Comparison of ENCODE assay signal across 10 mouse cellular contexts in genomic region chr14:32861149-32861581, GRCm38 (mm10). TPM values are rescaled to one million over a fixed set of nuclear protein-coding genes. Genes with fewer than 3 reads are reported as not detected.
DNase-seq lines count a peak whose midpoint lies in the region; ATAC-seq and TF ChIP-seq lines count a peak whose summit lies in the region.
"Had no signal": no experiment of that assay in that cellular context is flagged by ENCODE, and none has a peak within 500 bp of the region (broad histone marks: within the 10 kb centered on the region; RNA-seq: fewer than 3 reads in every experiment).

No protein-coding gene starts in this region.

- no peak overlapping the region for H3K9ac ChIP-seq in forebrain, postnatal 0 days
- H3K9ac ChIP-seq in embryonic facial prominence, embryonic 13.5 days: no peak overlapping the region
- H3K9ac ChIP-seq in liver, embryonic 16.5 days (ENCODE audit: low read depth, low read length): no peak overlapping the region

- peaks cover 32% of the 10 kb centered on the region for H3K4me1 ChIP-seq in forebrain, embryonic 10.5 days
- H3K4me1 ChIP-seq in forebrain, postnatal 0 days (ENCODE audit: insufficient read depth): no peaks in the 10 kb centered on the region
- peaks cover 35% of the 10 kb centered on the region for H3K4me1 ChIP-seq in embryonic facial prominence, embryonic 13.5 days
- H3K4me1 ChIP-seq in liver, embryonic 16.5 days (ENCODE audit: control insufficient read depth, low read depth, low read length): no peaks in the 10 kb centered on the region

- WGBS in forebrain, embryonic 10.5 days: 32% methylated on average over 6 of the region's 6 CpGs
- WGBS in forebrain, postnatal 0 days: 40% methylated on average over 6 of the region's 6 CpGs
- WGBS in embryonic facial prominence, embryonic 13.5 days: 23% methylated on average over 6 of the region's 6 CpGs
- WGBS in liver, embryonic 16.5 days (ENCODE audit: insufficient replicate concordance): 33% methylated on average over 6 of the region's 6 CpGs

- no peaks in the 10 kb centered on the region for H3K36me3 ChIP-seq in forebrain, embryonic 10.5 days (replicated peaks)
- H3K36me3 ChIP-seq in forebrain, postnatal 0 days (ENCODE audit: insufficient read depth): no peaks in the 10 kb centered on the region
- peaks cover 9% of the 10 kb centered on the region; the same call in 1 of the 2 replicates for H3K36me3 ChIP-seq in embryonic facial prominence, embryonic 13.5 days
- H3K36me3 ChIP-seq in liver, embryonic 16.5 days (ENCODE audit: control insufficient read depth, insufficient read depth): no peaks in the 10 kb centered on the region

- no peak for TF ChIP-seq CTCF in forebrain, postnatal 0 days (IDR thresholded peaks at IDR 0.05; ENCODE audit: low read depth)

- no peaks in the 10 kb centered on the region for H3K9me3 ChIP-seq in forebrain, embryonic 10.5 days
- no peaks in the 10 kb centered on the region for H3K9me3 ChIP-seq in forebrain, postnatal 0 days (ENCODE audit: low read length)
- no peaks in the 10 kb centered on the region for H3K9me3 ChIP-seq in embryonic facial prominence, embryonic 13.5 days
- H3K9me3 ChIP-seq in liver, embryonic 16.5 days (replicated peaks; ENCODE audit: control insufficient read depth, low read length): no peaks in the 10 kb centered on the region

- no peak overlapping the region for H3K4me2 ChIP-seq in forebrain, postnatal 0 days (ENCODE audit: low read depth)
- peak overlapping the region; percentile 20; the same call in 1 of the 2 replicates for H3K4me2 ChIP-seq in embryonic facial prominence, embryonic 13.5 days
- no peak overlapping the region for H3K4me2 ChIP-seq in liver, embryonic 16.5 days (ENCODE audit: low read depth, low read length)

- H3K27ac ChIP-seq in forebrain, embryonic 10.5 days: peak overlapping the region; percentile 9; the same call in 1 of the 2 replicates
- no peak overlapping the region for H3K27ac ChIP-seq in forebrain, postnatal 0 days (ENCODE audit: low read depth, low read length)
- H3K27ac ChIP-seq in embryonic facial prominence, embryonic 13.5 days: peak overlapping the region; percentile 64
- H3K27ac ChIP-seq in liver, embryonic 16.5 days (ENCODE audit: low read length): no peak overlapping the region
- H3K27ac ChIP-seq: macrophage had no signal

- no peak overlapping the region for H3K4me3 ChIP-seq in forebrain, embryonic 10.5 days
- no peak overlapping the region for H3K4me3 ChIP-seq in forebrain, postnatal 0 days (ENCODE audit: low read depth, low read length)
- no peak overlapping the region for H3K4me3 ChIP-seq in embryonic facial prominence, embryonic 13.5 days
- H3K4me3 ChIP-seq in liver, embryonic 16.5 days (ENCODE audit: low read depth, low read length): no peak overlapping the region

- DNase-seq in forebrain, embryonic 10.5 days (ENCODE audit: extremely low spot score, low spot score): no peak
- no peak for DNase-seq in forebrain, postnatal 0 days
- peak; percentile 85 for DNase-seq in heart, postnatal 4 days
- no peak for DNase-seq in layer of hippocampus, postnatal 36 days
- no peak for DNase-seq in spleen, postnatal 4 days (ENCODE audit: low spot score in 2 of 2)
- DNase-seq in thymus, postnatal 10 days (ENCODE audit: low spot score in 2 of 2): no peak

- H3K27me3 ChIP-seq in forebrain, embryonic 10.5 days (ENCODE audit: poor library complexity, severe bottlenecking): peaks cover 31% of the 10 kb centered on the region
- no peaks in the 10 kb centered on the region for H3K27me3 ChIP-seq in forebrain, postnatal 0 days (ENCODE audit: insufficient read depth, low read length)
- H3K27me3 ChIP-seq in embryonic facial prominence, embryonic 13.5 days: peaks cover 23% of the 10 kb centered on the region
- H3K27me3 ChIP-seq in liver, embryonic 16.5 days (ENCODE audit: control insufficient read depth, insufficient read depth, low read depth, low read length): peaks cover 12% of the 10 kb centered on the region

- no peak for ATAC-seq in forebrain, postnatal 0 days
- ATAC-seq in embryonic facial prominence, embryonic 13.5 days (ENCODE audit: insufficient number of reproducible peaks, insufficient read depth, low FRiP score, low TSS enrichment, low read depth): no peak
- ATAC-seq in liver, embryonic 16.5 days (ENCODE audit: low read depth): peak; percentile 37

RNA-seq across cellular contexts. Expression of gene Vstm4, which starts 4.6 kb away (rescaled TPM):
- 1.5 and 2.1 TPM in 2 replicates for polyA plus RNA-seq in forebrain, embryonic 10.5 days (2016; fragmentation: Nextera tagmentation; extraction: Ambion mirVana)
- 7.0 and 8.9 TPM in 2 replicates for total RNA-seq in forebrain, postnatal 0 days (2014; rRNA removed)
- polyA plus RNA-seq in forebrain, postnatal 0 days (2015; fragmentation: Nextera tagmentation; extraction: Ambion mirVana): 8.2 and 8.5 TPM in 2 replicates
- 20.9 and 21.7 TPM in 2 replicates for polyA plus RNA-seq in embryonic facial prominence, embryonic 13.5 days (2015; fragmentation: Nextera tagmentation; extraction: Ambion mirVana)
- 10 to 100 TPM; 18.6 to 19.4 TPM for total RNA-seq in heart, postnatal 4 days (2021)
- 4.9 and 6.4 TPM in 2 replicates for polyA plus RNA-seq in liver, embryonic 16.5 days (2015; fragmentation: Nextera tagmentation; extraction: Ambion mirVana)
- total RNA-seq in layer of hippocampus, postnatal 36 days (2021): 1 to 10 TPM; 3.9 to 4.2 TPM
- polyA plus RNA-seq: C2C12 had no signal

RNA-seq across cellular contexts. Expression of gene Fam170b, which starts 27.4 kb away (rescaled TPM):
- polyA plus RNA-seq in forebrain, embryonic 10.5 days (2016; fragmentation: Nextera tagmentation; extraction: Ambion mirVana): not detected in 2 replicates
- total RNA-seq in forebrain, postnatal 0 days (2014; rRNA removed): not detected in 2 replicates
- not detected in 2 replicates for polyA plus RNA-seq in forebrain, postnatal 0 days (2015; fragmentation: Nextera tagmentation; extraction: Ambion mirVana)
- polyA plus RNA-seq in embryonic facial prominence, embryonic 13.5 days (2015; fragmentation: Nextera tagmentation; extraction: Ambion mirVana): 0.15 TPM in 1 of 2 replicates, not detected in the other
- total RNA-seq in heart, postnatal 4 days (2021): under 1 TPM in 1 of 2 experiments, not detected in 1; 0.16 TPM
- polyA plus RNA-seq in liver, embryonic 16.5 days (2015; fragmentation: Nextera tagmentation; extraction: Ambion mirVana): 0.11 TPM in 1 of 2 replicates, not detected in the other
- total RNA-seq in layer of hippocampus, postnatal 36 days (2021): not detected
- polyA plus RNA-seq: C2C12, macrophage had no signal

Comparison
In these comparisons a context has a peak if more than half of its experiments do, and no peak if none do; other contexts are left out.
1. H3K27ac ChIP-seq: peak in forebrain, embryonic 10.5 days (single experiment) and embryonic facial prominence, embryonic 13.5 days (single experiment); none in forebrain, postnatal 0 days (single experiment) and liver, embryonic 16.5 days (single experiment).